Mouse (Mus musculus) C2C12 (cell line): ENCODE results near the gene Nat8l.

Experiments
- CEBPB ChIP-seq: IDR thresholded peaks from one replicate; pipeline ENCODE4 v1.6.1; 2011; ENCODE audit warnings: low read depth, mild to moderate bottlenecking, control low read depth, moderate library complexity
- CTCF ChIP-seq: IDR thresholded peaks from one replicate; pipeline ENCODE4 v1.5.1; 2011; ENCODE audit not compliant: control insufficient read depth, insufficient read depth, insufficient read length
- MAX ChIP-seq: IDR thresholded peaks from one replicate; pipeline ENCODE4 v1.6.1; 2011; ENCODE audit warnings: mild to moderate bottlenecking, control low read depth
- MYOG ChIP-seq: IDR thresholded peaks from one replicate; pipeline ENCODE4 v1.6.1; 2011; ENCODE audit not compliant: control insufficient read depth, insufficient read length; ENCODE audit errors: extremely low read depth
- USF1 ChIP-seq: IDR thresholded peaks from one replicate; pipeline ENCODE4 v1.6.1; 2011; ENCODE audit warnings: low read depth, mild to moderate bottlenecking, control low read depth, moderate library complexity

GRCm38 (mm10) chr5:33994671-33995625, 836 bp upstream of the Nat8l start:
- TF ChIP-seq CTCF: no peak
- no peak for TF ChIP-seq MYOG
- TF ChIP-seq USF1: no peak
- no peak for TF ChIP-seq MAX
- no peak for TF ChIP-seq CEBPB
